Mouse (Mus musculus): ENCODE results near the gene Rp9. TPM values are rescaled to one million over a fixed set of nuclear protein-coding genes. Genes with fewer than 3 reads are reported as not detected.
"Not testable (repeated sequence)": the region's sequence is repeated elsewhere in the genome, so short reads cannot be mapped to it uniquely, and the experiment has no call there.

The Rp9 gene
- polyA plus RNA-seq, 1 experiment = 52.0 TPM

DNA sequence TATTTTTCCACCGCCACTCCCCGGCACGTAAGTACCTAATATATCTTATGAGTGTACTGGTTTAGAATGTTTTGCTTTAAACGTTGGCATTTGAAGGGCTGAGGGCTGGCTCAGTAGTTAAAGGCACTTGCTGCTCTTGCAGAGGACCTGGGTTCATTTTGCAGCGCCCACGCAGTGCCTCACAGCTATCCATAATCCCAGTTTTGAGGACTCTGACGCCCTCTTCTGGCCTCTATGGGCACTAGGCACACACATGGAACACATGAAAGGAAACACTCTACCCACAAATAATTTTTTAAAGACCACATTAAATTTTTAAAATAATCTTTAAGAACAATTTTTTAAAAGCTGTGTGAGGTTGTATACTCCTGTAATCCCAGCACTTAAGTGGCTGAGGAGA lies 60.0 kb downstream of the Rp9 start:
- no peaks in the 10 kb centered on the region for H3K27me3 ChIP-seq (ENCODE audit: control insufficient read depth, insufficient read depth, insufficient read length)
- no peak overlapping the region for H3ac ChIP-seq (ENCODE audit: control insufficient read depth, insufficient read length)
- TF ChIP-seq MYOD1 (IDR thresholded peaks at IDR 0.05; ENCODE audit: control insufficient read depth in 1 of 3, insufficient read length in 2 of 3, low read depth in 2 of 3) (no peak), POLR2AphosphoS2 (IDR thresholded peaks at IDR 0.05; ENCODE audit: insufficient read length, low read depth) (no peak), MAX (IDR thresholded peaks at IDR 0.05; ENCODE audit: low read depth) (no peak), POLR2A (IDR thresholded peaks at IDR 0.05; ENCODE audit: insufficient read length, low read depth) (no peak), MYOG (IDR thresholded peaks at IDR 0.05; ENCODE audit: control insufficient read depth in 1 of 3, insufficient read depth in 1 of 3, insufficient read length in 2 of 3, low read depth in 2 of 3) (no peak), TCF12 (IDR thresholded peaks at IDR 0.05; ENCODE audit: insufficient read depth, poor library complexity, severe bottlenecking) (no peak)
- H3K36me3 ChIP-seq (ENCODE audit: control insufficient read depth, insufficient read depth) = no peaks in the 10 kb centered on the region
- no peak overlapping the region for H3K4me3 ChIP-seq
- H3K4me2 ChIP-seq (ENCODE audit: low read depth) = no peak overlapping the region
- no peaks in the 10 kb centered on the region for H3K79me2 ChIP-seq (ENCODE audit: control insufficient read depth, insufficient read depth)

DNA sequence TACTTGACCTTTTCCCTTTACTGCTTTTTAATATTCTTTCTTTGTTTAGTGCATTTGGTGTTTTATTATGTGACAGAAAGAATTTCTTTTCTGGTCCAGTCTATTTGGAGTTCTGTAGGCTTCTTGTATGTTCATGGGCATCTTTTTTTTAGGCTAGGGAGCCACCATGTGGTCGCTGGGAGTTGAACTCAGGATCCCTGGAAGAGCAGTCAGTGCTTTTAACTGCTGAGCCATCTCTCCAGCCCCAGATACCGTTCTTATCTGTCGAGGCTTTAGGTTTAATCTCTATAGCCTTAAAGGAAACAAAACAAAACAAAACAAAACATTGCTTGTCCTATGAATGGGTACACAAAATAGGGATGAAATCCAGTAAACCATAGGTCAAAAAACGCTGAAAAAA lies 61.2 kb downstream of the Rp9 start:
- H3K4me2 ChIP-seq (ENCODE audit: low read depth); H3K4me3 ChIP-seq; H3K27me3 ChIP-seq (ENCODE audit: control insufficient read depth, insufficient read depth, insufficient read length); H3ac ChIP-seq (ENCODE audit: control insufficient read depth, insufficient read length); H3K36me3 ChIP-seq (ENCODE audit: control insufficient read depth, insufficient read depth); H3K79me2 ChIP-seq (ENCODE audit: control insufficient read depth, insufficient read depth): not testable (repeated sequence)

DNA sequence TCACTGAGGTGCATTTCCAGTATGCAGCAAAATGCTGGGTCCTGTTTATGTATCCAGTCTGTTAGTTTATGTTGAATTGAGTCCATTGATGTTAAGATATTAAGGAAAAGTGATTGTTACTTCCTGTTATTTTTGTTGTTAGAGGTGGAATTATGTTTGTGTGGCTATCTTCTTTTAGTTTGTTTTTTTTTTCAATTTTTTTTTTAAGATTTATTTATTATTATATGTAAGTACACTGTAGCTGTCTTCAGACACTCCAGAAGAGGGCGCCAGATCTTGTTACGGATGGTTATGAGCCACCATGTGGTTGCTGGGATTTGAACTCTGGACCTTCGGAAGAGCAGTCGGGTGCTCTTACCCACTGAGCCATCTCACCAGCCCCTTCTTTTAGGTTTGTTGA lies 61.9 kb downstream of the Rp9 start:
- H3K4me3 ChIP-seq; H3ac ChIP-seq (ENCODE audit: control insufficient read depth, insufficient read length); H3K4me2 ChIP-seq (ENCODE audit: low read depth); H3K27me3 ChIP-seq (ENCODE audit: control insufficient read depth, insufficient read depth, insufficient read length); H3K36me3 ChIP-seq (ENCODE audit: control insufficient read depth, insufficient read depth); H3K79me2 ChIP-seq (ENCODE audit: control insufficient read depth, insufficient read depth): not testable (repeated sequence)

DNA sequence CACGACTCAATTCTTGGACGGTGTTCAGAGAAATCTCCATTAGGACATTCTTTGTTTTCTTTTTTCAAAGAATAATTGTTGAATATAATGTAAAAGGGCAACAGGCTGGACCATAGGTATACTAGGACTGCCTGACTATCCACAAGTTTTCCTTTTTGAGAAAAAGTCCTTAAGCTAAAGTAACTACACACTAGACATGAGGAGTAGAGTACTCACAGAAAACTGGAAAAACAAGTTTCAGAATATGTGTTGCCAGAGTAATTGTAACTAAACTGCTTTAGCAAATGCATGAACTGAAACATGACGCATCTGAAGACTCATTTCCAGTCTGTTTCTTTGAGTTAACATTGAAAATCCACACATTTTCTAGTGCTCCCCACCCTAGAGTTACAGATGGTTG lies 64.1 kb downstream of the Rp9 start:
- H3K36me3 ChIP-seq (ENCODE audit: control insufficient read depth, insufficient read depth) = no peaks in the 10 kb centered on the region
- H3K4me3 ChIP-seq = no peak overlapping the region
- no peak for TF ChIP-seq USF1 (IDR thresholded peaks at IDR 0.05; ENCODE audit: low read depth)
- no peak for TF ChIP-seq POLR2A (IDR thresholded peaks at IDR 0.05; ENCODE audit: insufficient read length, low read depth)
- no peak for TF ChIP-seq E2F4 (IDR thresholded peaks at IDR 0.05; ENCODE audit: insufficient read depth)
- no peak for TF ChIP-seq MYOG (IDR thresholded peaks at IDR 0.05; ENCODE audit: control insufficient read depth in 1 of 3, insufficient read depth in 1 of 3, insufficient read length in 2 of 3, low read depth in 2 of 3)
- TF ChIP-seq TCF12 (IDR thresholded peaks at IDR 0.05; ENCODE audit: insufficient read depth, poor library complexity, severe bottlenecking) = no peak
- no peak for TF ChIP-seq POLR2AphosphoS2 (IDR thresholded peaks at IDR 0.05; ENCODE audit: insufficient read length, low read depth)
- no peak for TF ChIP-seq CEBPB (IDR thresholded peaks at IDR 0.05; ENCODE audit: insufficient read depth, poor library complexity, severe bottlenecking)
- TF ChIP-seq MYOD1 (IDR thresholded peaks at IDR 0.05; ENCODE audit: control insufficient read depth in 1 of 3, insufficient read length in 2 of 3, low read depth in 2 of 3) = no peak
- no peak for TF ChIP-seq MAX (IDR thresholded peaks at IDR 0.05; ENCODE audit: low read depth)
- no peak for TF ChIP-seq TCF3 (IDR thresholded peaks at IDR 0.05; ENCODE audit: insufficient read length, low read depth)
- TF ChIP-seq REST (IDR thresholded peaks at IDR 0.05; ENCODE audit: insufficient read depth, insufficient read length) = no peak
- TF ChIP-seq SRF (IDR thresholded peaks at IDR 0.05; ENCODE audit: control insufficient read depth, insufficient read length, low read depth) = no peak
- no peaks in the 10 kb centered on the region for H3K27me3 ChIP-seq (ENCODE audit: control insufficient read depth, insufficient read depth, insufficient read length)
- no peak overlapping the region for H3ac ChIP-seq (ENCODE audit: control insufficient read depth, insufficient read length)
- no peaks in the 10 kb centered on the region for H3K79me2 ChIP-seq (ENCODE audit: control insufficient read depth, insufficient read depth)
- no peak overlapping the region for H3K4me2 ChIP-seq (ENCODE audit: low read depth)

DNA sequence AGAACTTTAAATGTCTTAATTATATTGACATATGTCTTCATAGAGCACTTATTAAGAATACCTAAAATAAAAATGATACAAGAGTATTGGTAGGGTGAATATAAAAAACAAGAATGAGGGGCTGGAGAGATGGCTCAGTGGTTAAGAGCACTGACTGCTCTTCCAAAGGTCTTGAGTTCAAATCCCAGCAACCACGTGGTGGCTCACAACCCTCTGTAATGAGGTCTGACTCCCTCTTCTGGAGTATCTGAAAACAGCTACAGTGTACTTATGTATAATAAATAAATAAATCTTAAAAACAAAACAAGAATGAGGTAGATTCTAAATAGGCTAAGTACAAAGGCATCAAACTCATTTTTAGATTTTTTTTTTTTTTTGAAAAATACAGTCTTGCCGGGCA lies 66.0 kb downstream of the Rp9 start:
- H3K36me3 ChIP-seq (ENCODE audit: control insufficient read depth, insufficient read depth); H3K4me2 ChIP-seq (ENCODE audit: low read depth); H3K79me2 ChIP-seq (ENCODE audit: control insufficient read depth, insufficient read depth); H3ac ChIP-seq (ENCODE audit: control insufficient read depth, insufficient read length); H3K4me3 ChIP-seq; H3K27me3 ChIP-seq (ENCODE audit: control insufficient read depth, insufficient read depth, insufficient read length): not testable (repeated sequence)

DNA sequence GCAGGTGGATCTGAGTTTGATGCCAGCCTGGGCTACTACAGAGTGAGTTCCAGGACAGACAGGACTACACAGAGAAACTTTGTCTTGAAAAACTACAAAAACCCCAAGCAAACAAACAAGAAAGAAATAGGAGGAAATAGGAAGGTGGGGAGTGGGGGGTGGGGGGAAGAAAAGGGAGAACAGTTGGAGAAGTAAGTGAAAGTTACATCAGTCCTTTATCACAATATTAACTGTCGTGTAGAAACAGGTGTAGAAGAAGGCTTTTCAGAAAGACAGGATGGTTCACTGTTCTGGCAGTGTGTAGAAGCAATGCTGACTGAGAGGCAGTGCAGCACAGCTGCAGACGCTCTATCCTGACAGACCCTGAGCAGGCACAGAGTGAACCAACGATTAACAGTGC lies 66.6 kb downstream of the Rp9 start:
- Histone ChIP-seq H3K79me2 (ENCODE audit: control insufficient read depth, insufficient read depth) (no peaks in the 10 kb centered on the region), H3K4me3 (no peak overlapping the region), H3K27me3 (ENCODE audit: control insufficient read depth, insufficient read depth, insufficient read length) (no peaks in the 10 kb centered on the region), H3ac (ENCODE audit: control insufficient read depth, insufficient read length) (no peak overlapping the region), H3K4me2 (ENCODE audit: low read depth) (no peak overlapping the region), H3K36me3 (ENCODE audit: control insufficient read depth, insufficient read depth) (no peaks in the 10 kb centered on the region)
- TF ChIP-seq SRF (IDR thresholded peaks at IDR 0.05; ENCODE audit: control insufficient read depth, insufficient read length, low read depth) (no peak), MYOG (IDR thresholded peaks at IDR 0.05; ENCODE audit: control insufficient read depth in 1 of 3, insufficient read depth in 1 of 3, insufficient read length in 2 of 3, low read depth in 2 of 3) (peak in 1 of 3 experiments; percentile 13)
